Mouse (Mus musculus): Measurements from ENCODE around the gene Ndufaf1. TPM values are rescaled to one million over a fixed set of nuclear protein-coding genes. Genes with fewer than 3 reads are reported as not detected.

The Ndufaf1 gene
- total and polyA plus RNA-seq, 3 experiments = 2.8 to 44.5 (median 32.5) TPM

- Histone ChIP-seq H3K27me3 (ENCODE audit: insufficient read depth, low read length) (no peaks in the 10 kb centered on the region), H3K9me3 (replicated peaks) (no peaks in the 10 kb centered on the region), H3K4me1 (ENCODE audit: insufficient read depth, low read depth, low read length) (peaks cover 4% of the 10 kb centered on the region), H3K4me3 (ENCODE audit: low read depth, low read length) (no peak overlapping the region), H3K36me3 (replicated peaks) (peaks cover 64% of the 10 kb centered on the region)
- ATAC-seq (ENCODE audit: extremely low read depth, insufficient number of reproducible peaks, low FRiP score, poor library complexity, severe bottlenecking) (no peak), DNase-seq (ENCODE audit: low spot score) (no peak)
- TF ChIP-seq POLR2AphosphoS5 (IDR thresholded peaks at IDR 0.05; ENCODE audit: insufficient replicate concordance, low read depth, low read length) = no peak
- TF ChIP-seq GATA2 (IDR thresholded peaks at IDR 0.05; ENCODE audit: borderline replicate concordance, low read depth, low read length) = no peak
- TF ChIP-seq CTCF (IDR thresholded peaks at IDR 0.05; ENCODE audit: low read depth, low read length) = no peak
- no peak for TF ChIP-seq GATA1 (IDR thresholded peaks at IDR 0.05; ENCODE audit: borderline replicate concordance, low read length)
- TF ChIP-seq TAL1 (conservative IDR thresholded peaks at IDR 0.05; ENCODE audit: low read depth, low read length) = no peak
Observed at GRCm38 (mm10) chr2:119696111-119696510, 33.5 kb upstream of the Ndufaf1 start.

DNA sequence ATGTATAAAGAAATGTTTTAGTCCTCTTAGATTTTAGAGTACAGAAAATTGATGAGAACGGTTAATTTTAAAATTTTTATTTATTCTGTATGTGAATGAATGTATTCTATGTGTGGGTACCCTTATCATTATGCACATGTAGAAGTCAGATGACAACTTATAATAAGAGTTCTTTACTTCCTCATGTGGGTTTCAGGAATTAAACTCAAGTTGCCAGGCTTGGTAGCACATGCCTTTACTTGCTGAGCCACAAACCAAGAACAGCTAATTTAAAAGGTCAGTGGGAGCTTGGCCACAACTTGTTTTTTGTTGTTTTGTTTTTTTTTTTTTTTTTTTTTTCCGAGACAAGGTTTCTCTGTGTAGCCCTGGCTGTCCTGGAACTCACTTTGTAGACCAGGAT is 32.2 kb upstream of the Ndufaf1 start:
- Histone ChIP-seq H3K4me3 (ENCODE audit: low read depth, low read length) (no peak overlapping the region), H3K4me1 (ENCODE audit: insufficient read depth, low read depth, low read length) (peaks cover 4% of the 10 kb centered on the region)
- no peak for DNase-seq (ENCODE audit: low spot score)

GRCm38 (mm10) chr2:119692003-119692701 is 29.5 kb upstream of the Ndufaf1 start:
- TF ChIP-seq GATA1 (IDR thresholded peaks at IDR 0.05; ENCODE audit: borderline replicate concordance, low read length) (no peak), POLR2AphosphoS5 (IDR thresholded peaks at IDR 0.05; ENCODE audit: insufficient replicate concordance, low read depth, low read length) (no peak), CTCF (IDR thresholded peaks at IDR 0.05; ENCODE audit: low read depth, low read length) (no peak), GATA2 (IDR thresholded peaks at IDR 0.05; ENCODE audit: borderline replicate concordance, low read depth, low read length) (no peak), TAL1 (conservative IDR thresholded peaks at IDR 0.05; ENCODE audit: low read depth, low read length) (no peak)
- DNase-seq (ENCODE audit: low spot score) = no peak
- peaks cover 4% of the 10 kb centered on the region for H3K4me1 ChIP-seq (ENCODE audit: insufficient read depth, low read depth, low read length)

More for the DNA sequence above, 32.2 kb upstream of the Ndufaf1 start:
- peaks cover 57% of the 10 kb centered on the region for H3K36me3 ChIP-seq (replicated peaks)
- H3K27me3 ChIP-seq (ENCODE audit: insufficient read depth, low read length) = no peaks in the 10 kb centered on the region
- TF ChIP-seq TAL1 (conservative IDR thresholded peaks at IDR 0.05; ENCODE audit: low read depth, low read length) (no peak), GATA1 (IDR thresholded peaks at IDR 0.05; ENCODE audit: borderline replicate concordance, low read length) (no peak), POLR2AphosphoS5 (IDR thresholded peaks at IDR 0.05; ENCODE audit: insufficient replicate concordance, low read depth, low read length) (no peak), GATA2 (IDR thresholded peaks at IDR 0.05; ENCODE audit: borderline replicate concordance, low read depth, low read length) (no peak), CTCF (IDR thresholded peaks at IDR 0.05; ENCODE audit: low read depth, low read length) (no peak)
- H3K9me3 ChIP-seq (replicated peaks) = no peaks in the 10 kb centered on the region
- no peak for ATAC-seq (ENCODE audit: extremely low read depth, insufficient number of reproducible peaks, low FRiP score, poor library complexity, severe bottlenecking)

GRCm38 (mm10) chr2:119683706-119684105 is 21.1 kb upstream of the Ndufaf1 start:
- Histone ChIP-seq H3K27me3 (ENCODE audit: insufficient read depth, low read length) (no peaks in the 10 kb centered on the region), H3K36me3 (replicated peaks) (peaks cover 64% of the 10 kb centered on the region), H3K9me3 (replicated peaks) (0 out of 2 replicates have a peak, but pooled peaks cover 3% of the 10 kb centered on the region), H3K4me3 (ENCODE audit: low read depth, low read length) (no peak overlapping the region), H3K4me1 (ENCODE audit: insufficient read depth, low read depth, low read length) (peaks cover 2% of the 10 kb centered on the region; the same call in 1 of the 2 replicates)
- no peak for DNase-seq (ENCODE audit: low spot score)
- ATAC-seq (ENCODE audit: extremely low read depth, insufficient number of reproducible peaks, low FRiP score, poor library complexity, severe bottlenecking) = no peak
- TF ChIP-seq TAL1 (conservative IDR thresholded peaks at IDR 0.05; ENCODE audit: low read depth, low read length) (no peak), GATA2 (IDR thresholded peaks at IDR 0.05; ENCODE audit: borderline replicate concordance, low read depth, low read length) (no peak), POLR2AphosphoS5 (IDR thresholded peaks at IDR 0.05; ENCODE audit: insufficient replicate concordance, low read depth, low read length) (no peak), CTCF (IDR thresholded peaks at IDR 0.05; ENCODE audit: low read depth, low read length) (no peak), GATA1 (IDR thresholded peaks at IDR 0.05; ENCODE audit: borderline replicate concordance, low read length) (no peak)

More at GRCm38 (mm10) chr2:119692003-119692701, 29.5 kb upstream of the Ndufaf1 start:
- Histone ChIP-seq H3K4me3 (ENCODE audit: low read depth, low read length) (no peak overlapping the region), H3K9me3 (replicated peaks) (no peaks in the 10 kb centered on the region), H3K36me3 (replicated peaks) (peaks cover 59% of the 10 kb centered on the region), H3K27me3 (ENCODE audit: insufficient read depth, low read length) (no peaks in the 10 kb centered on the region)
- ATAC-seq (ENCODE audit: extremely low read depth, insufficient number of reproducible peaks, low FRiP score, poor library complexity, severe bottlenecking) = no peak

DNA sequence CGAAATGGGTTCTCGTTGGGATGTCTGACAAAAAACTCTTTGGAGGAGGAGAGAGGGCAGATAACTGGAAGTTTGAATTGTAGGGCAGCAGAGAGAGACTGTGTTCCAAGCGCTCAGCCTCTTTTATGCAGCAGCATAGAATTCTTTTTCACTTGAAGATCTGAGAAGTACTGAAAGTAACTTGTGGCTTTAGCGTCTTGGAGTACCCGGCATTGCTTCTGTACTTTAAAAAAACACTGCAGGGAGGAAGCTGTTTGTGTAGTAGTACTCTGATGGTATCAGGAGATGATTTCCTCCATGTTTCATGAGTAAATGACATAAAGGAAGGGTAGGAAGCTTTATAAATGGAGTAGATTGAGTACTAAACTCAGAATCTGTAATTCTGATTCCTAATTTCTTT is 13.2 kb upstream of the Ndufaf1 start:
- ATAC-seq (ENCODE audit: extremely low read depth, insufficient number of reproducible peaks, low FRiP score, poor library complexity, severe bottlenecking) (no peak), DNase-seq (ENCODE audit: low spot score) (peak; percentile 5)
- H3K9me3 ChIP-seq (replicated peaks) = no peaks in the 10 kb centered on the region

DNA sequence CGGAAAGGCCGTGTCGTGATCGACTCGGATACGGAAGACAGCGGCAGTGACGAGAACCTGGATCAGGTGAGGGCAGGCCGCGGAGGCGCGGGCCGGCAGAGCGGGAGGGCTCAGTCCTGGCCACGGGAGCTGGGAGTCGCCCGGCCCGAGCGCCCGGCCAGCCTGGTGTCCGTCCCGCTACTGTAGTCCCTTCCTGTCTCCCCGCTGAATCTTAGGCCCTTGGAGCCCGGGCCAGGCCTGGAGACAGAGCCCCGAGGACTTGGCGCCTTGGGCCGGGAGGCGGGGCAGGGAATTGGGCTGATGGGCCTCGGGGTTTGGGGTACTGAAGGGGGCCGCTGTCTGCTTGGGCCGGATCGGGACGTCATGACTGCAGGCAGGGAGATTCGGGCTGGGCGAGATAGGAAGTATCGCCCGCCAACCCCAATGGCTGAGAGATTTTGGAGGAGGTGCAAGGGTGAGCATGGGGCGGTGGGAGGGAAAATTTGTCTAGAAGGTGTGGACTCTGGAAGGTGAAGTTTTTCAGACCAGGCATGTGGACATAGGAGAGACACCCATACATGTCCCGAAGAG is 12.7 kb upstream of the Ndufaf1 start:
- H3K27me3 ChIP-seq (ENCODE audit: insufficient read depth, low read length) = no peaks in the 10 kb centered on the region
- H3K4me3 ChIP-seq (ENCODE audit: low read depth, low read length) = peak overlapping the region; percentile 99
- DNase-seq (ENCODE audit: low spot score) = peak; percentile 50
- no peaks in the 10 kb centered on the region for H3K9me3 ChIP-seq (replicated peaks)
- TF ChIP-seq TAL1 (conservative IDR thresholded peaks at IDR 0.05; ENCODE audit: low read depth, low read length) (no peak), GATA1 (IDR thresholded peaks at IDR 0.05; ENCODE audit: borderline replicate concordance, low read length) (no peak), POLR2AphosphoS5 (IDR thresholded peaks at IDR 0.05; ENCODE audit: insufficient replicate concordance, low read depth, low read length) (no peak), CTCF (IDR thresholded peaks at IDR 0.05; ENCODE audit: low read depth, low read length) (no peak), GATA2 (IDR thresholded peaks at IDR 0.05; ENCODE audit: borderline replicate concordance, low read depth, low read length) (no peak)
- H3K36me3 ChIP-seq (replicated peaks) = peaks cover 22% of the 10 kb centered on the region
- no peak for ATAC-seq (ENCODE audit: extremely low read depth, insufficient number of reproducible peaks, low FRiP score, poor library complexity, severe bottlenecking)
- peaks cover 20% of the 10 kb centered on the region for H3K4me1 ChIP-seq (ENCODE audit: insufficient read depth, low read depth, low read length)

More for the DNA sequence above, 13.2 kb upstream of the Ndufaf1 start:
- TF ChIP-seq GATA2 (IDR thresholded peaks at IDR 0.05; ENCODE audit: borderline replicate concordance, low read depth, low read length) (no peak), POLR2AphosphoS5 (IDR thresholded peaks at IDR 0.05; ENCODE audit: insufficient replicate concordance, low read depth, low read length) (no peak), TAL1 (conservative IDR thresholded peaks at IDR 0.05; ENCODE audit: low read depth, low read length) (no peak), CTCF (IDR thresholded peaks at IDR 0.05; ENCODE audit: low read depth, low read length) (no peak), GATA1 (IDR thresholded peaks at IDR 0.05; ENCODE audit: borderline replicate concordance, low read length) (no peak)
- peaks cover 20% of the 10 kb centered on the region for H3K4me1 ChIP-seq (ENCODE audit: insufficient read depth, low read depth, low read length)
- H3K4me3 ChIP-seq (ENCODE audit: low read depth, low read length) = peak overlapping the region; percentile 99
- peaks cover 25% of the 10 kb centered on the region for H3K36me3 ChIP-seq (replicated peaks)
- H3K27me3 ChIP-seq (ENCODE audit: insufficient read depth, low read length) = no peaks in the 10 kb centered on the region
